Comparison of ENCODE assay signal across 9 mouse cellular contexts in genomic region chr2:28192821-28193689, GRCm38 (mm10). TPM values are rescaled to one million over a fixed set of nuclear protein-coding genes. Genes with fewer than 3 reads are reported as not detected.
DNase-seq lines count a peak whose midpoint lies in the region; ATAC-seq and TF ChIP-seq lines count a peak whose summit lies in the region.
"Had no signal": no experiment of that assay in that cellular context is flagged by ENCODE, and none has a peak within 500 bp of the region (broad histone marks: within the 10 kb centered on the region; RNA-seq: fewer than 3 reads in every experiment).

Olfm1 (plus strand) TSS chr2:28192992.

- DNase-seq in layer of hippocampus, adult 11-12 months (ENCODE audit: low spot score): peak; percentile 76
- DNase-seq in layer of hippocampus, adult 9-10 months (ENCODE audit: low spot score): no peak
- DNase-seq in heart, embryonic 10.5 days (ENCODE audit: low spot score): no peak
- peak; percentile 27 for DNase-seq in kidney, adult 9 months
- DNase-seq in midbrain, embryonic 14.5 days: peak; percentile 86

- peak within 1 kb of the TSS; percentile 29 for H3K4me3 ChIP-seq in embryonic fibroblast, embryonic 13.5 days (ENCODE audit: insufficient read depth, low read length)
- peak within 1 kb of the TSS; percentile 76 for H3K4me3 ChIP-seq in heart, embryonic 10.5 days
- H3K4me3 ChIP-seq in limb, embryonic 13.5 days: peak within 1 kb of the TSS; percentile 61
- peak within 1 kb of the TSS; percentile 73 for H3K4me3 ChIP-seq in midbrain, embryonic 14.5 days (replicated peaks; ENCODE audit: low read depth, low read length)
- peak within 1 kb of the TSS; percentile 59 for H3K4me3 ChIP-seq in stomach, embryonic 15.5 days (replicated peaks)

- peak; percentile 58 for ATAC-seq in limb, embryonic 13.5 days (ENCODE audit: low FRiP score, low read depth)
- ATAC-seq in midbrain, embryonic 14.5 days (ENCODE audit: low FRiP score, low TSS enrichment): peak; percentile 85
- peak; percentile 70; the same call in 1 of the 2 replicates for ATAC-seq in stomach, embryonic 15.5 days (ENCODE audit: insufficient read depth, low FRiP score, low read depth)

- no peak within 1 kb of the TSS for H3K27ac ChIP-seq in embryonic fibroblast, embryonic 13.5 days (ENCODE audit: insufficient read depth, low read length)
- peak within 1 kb of the TSS; percentile 54 for H3K27ac ChIP-seq in heart, embryonic 10.5 days
- no peak within 1 kb of the TSS for H3K27ac ChIP-seq in limb, embryonic 13.5 days
- peak within 1 kb of the TSS; percentile 88 for H3K27ac ChIP-seq in midbrain, embryonic 14.5 days (replicated peaks; ENCODE audit: low read depth, low read length)
- H3K27ac ChIP-seq in stomach, embryonic 15.5 days: no peak within 1 kb of the TSS
- H3K27ac ChIP-seq: macrophage had no signal

- H3K9ac ChIP-seq in limb, embryonic 13.5 days: peak within 1 kb of the TSS; percentile 64
- H3K9ac ChIP-seq in midbrain, embryonic 14.5 days (replicated peaks; ENCODE audit: low read length): peak within 1 kb of the TSS; percentile 89
- H3K9ac ChIP-seq in stomach, embryonic 15.5 days: peak within 1 kb of the TSS; percentile 19; the same call in 1 of the 2 replicates

- H3K4me2 ChIP-seq in limb, embryonic 13.5 days (replicated peaks): peak within 1 kb of the TSS; percentile 85
- peak within 1 kb of the TSS; percentile 63 for H3K4me2 ChIP-seq in midbrain, embryonic 14.5 days (ENCODE audit: low read length)
- peak within 1 kb of the TSS; percentile 85 for H3K4me2 ChIP-seq in stomach, embryonic 15.5 days

- H3K4me1 ChIP-seq in embryonic fibroblast, embryonic 13.5 days (ENCODE audit: control insufficient read depth, insufficient read depth, low read length): no peaks in the 10 kb centered on the region
- peaks cover 16% of the 10 kb centered on the region for H3K4me1 ChIP-seq in heart, embryonic 10.5 days
- peaks cover 14% of the 10 kb centered on the region for H3K4me1 ChIP-seq in limb, embryonic 13.5 days
- H3K4me1 ChIP-seq in midbrain, embryonic 14.5 days (ENCODE audit: control insufficient read depth, insufficient read depth, low read length): peaks cover 39% of the 10 kb centered on the region
- peaks cover 7% of the 10 kb centered on the region; the same call in 1 of the 2 replicates for H3K4me1 ChIP-seq in stomach, embryonic 15.5 days

- WGBS in heart, embryonic 10.5 days: 2% methylated on average over 73 of the region's 76 CpGs
- WGBS in limb, embryonic 13.5 days: under 1% methylated on average over 76 of the region's 76 CpGs
- WGBS in midbrain, embryonic 14.5 days: under 1% methylated on average over 76 of the region's 76 CpGs
- under 1% methylated on average over 76 of the region's 76 CpGs for WGBS in stomach, embryonic 15.5 days

- no peaks in the 10 kb centered on the region for H3K36me3 ChIP-seq in heart, embryonic 10.5 days
- no peaks in the 10 kb centered on the region for H3K36me3 ChIP-seq in limb, embryonic 13.5 days
- 0 out of 2 replicates have a peak, but pooled peaks cover 3% of the 10 kb centered on the region for H3K36me3 ChIP-seq in midbrain, embryonic 14.5 days (ENCODE audit: control insufficient read depth, insufficient read depth, low read length)
- H3K36me3 ChIP-seq in stomach, embryonic 15.5 days: no peaks in the 10 kb centered on the region

- TF ChIP-seq POLR2A in embryonic fibroblast, embryonic 13.5 days (IDR thresholded peaks at IDR 0.05; ENCODE audit: low read depth, low read length): no peak

- TF ChIP-seq CTCF in embryonic fibroblast, embryonic 13.5 days (IDR thresholded peaks at IDR 0.05; ENCODE audit: borderline replicate concordance, insufficient read depth, low read length): no peak

- peaks cover 50% of the 10 kb centered on the region for H3K27me3 ChIP-seq in heart, embryonic 10.5 days (ENCODE audit: insufficient read depth, poor library complexity, severe bottlenecking)
- H3K27me3 ChIP-seq in limb, embryonic 13.5 days: peaks cover 35% of the 10 kb centered on the region
- no peaks in the 10 kb centered on the region for H3K27me3 ChIP-seq in midbrain, embryonic 14.5 days (ENCODE audit: control insufficient read depth, insufficient read depth, low read length)
- peaks cover 26% of the 10 kb centered on the region for H3K27me3 ChIP-seq in stomach, embryonic 15.5 days (replicated peaks)

- no peaks in the 10 kb centered on the region for H3K9me3 ChIP-seq in heart, embryonic 10.5 days
- H3K9me3 ChIP-seq in limb, embryonic 13.5 days: no peaks in the 10 kb centered on the region
- H3K9me3 ChIP-seq in midbrain, embryonic 14.5 days (ENCODE audit: control insufficient read depth, low read length): no peaks in the 10 kb centered on the region
- H3K9me3 ChIP-seq in stomach, embryonic 15.5 days: no peaks in the 10 kb centered on the region

RNA-seq across cellular contexts. Expression of gene Olfm1, which starts in this region (rescaled TPM):
- polyA plus RNA-seq in embryonic fibroblast, embryonic 13.5 days (2011; ENCODE audit: insufficient read length, low read depth, missing spikeins): 16.6 and 19.6 TPM in 2 replicates
- polyA plus RNA-seq in heart, embryonic 10.5 days (2016; fragmentation: Nextera tagmentation; extraction: Ambion mirVana): 3.7 and 8.8 TPM in 2 replicates
- polyA plus RNA-seq in limb, embryonic 13.5 days (2015; fragmentation: Nextera tagmentation; extraction: Ambion mirVana): 15.4 and 16.9 TPM in 2 replicates
- 295 and 301 TPM in 2 replicates for polyA plus RNA-seq in midbrain, embryonic 14.5 days (2014; fragmentation: Nextera tagmentation; extraction: Ambion mirVana)
- polyA plus RNA-seq in stomach, embryonic 15.5 days (2015; fragmentation: Nextera tagmentation; extraction: Ambion mirVana): 21.6 and 22.2 TPM in 2 replicates

Comparison
In these comparisons a context has a peak if more than half of its experiments do, and no peak if none do; other contexts are left out.
1. RNA of gene Olfm1 (polyA plus RNA-seq): 295 to 301 TPM in midbrain, embryonic 14.5 days; 21.6 to 22.2 TPM in stomach, embryonic 15.5 days, 16.6 to 19.6 TPM in embryonic fibroblast, embryonic 13.5 days, 15.4 to 16.9 TPM in limb, embryonic 13.5 days and 3.7 to 8.8 TPM in heart, embryonic 10.5 days; every median in the first group is over 10 times any median in the second.
2. DNase-seq: peak in layer of hippocampus, adult 11-12 months (single experiment), kidney, adult 9 months (single experiment) and midbrain, embryonic 14.5 days (single experiment); none in layer of hippocampus, adult 9-10 months (single experiment) and heart, embryonic 10.5 days (single experiment).
3. H3K27ac ChIP-seq: peak in heart, embryonic 10.5 days (single experiment) and midbrain, embryonic 14.5 days (single experiment); none in embryonic fibroblast, embryonic 13.5 days (single experiment), limb, embryonic 13.5 days (single experiment) and stomach, embryonic 15.5 days (single experiment).
4. H3K9ac ChIP-seq: peak in every context shown above with its lines; median percentile 89 in midbrain, embryonic 14.5 days; 64 in limb, embryonic 13.5 days; 19 in stomach, embryonic 15.5 days.
5. Peak in every context shown above with its lines, with median percentiles within 50 percentile points of each other: H3K4me3 ChIP-seq, ATAC-seq and H3K4me2 ChIP-seq.